Mouse (Mus musculus) forebrain, embryonic 11.5 days (tissue): ENCODE data around the gene Man1b1. TPM values are rescaled to one million over a fixed set of nuclear protein-coding genes. Genes with fewer than 3 reads are reported as not detected.

ENCODE experiments used
- ATAC-seq: fragments of 200-750 bp; cut with Nextera tagmentation; replicated peaks from 2 replicates; pipeline ENCODE4 v1.8.0; 2017; ENCODE audit warnings: moderate TSS enrichment; ENCODE audit not compliant: low FRiP score
- DNase-seq: peaks from one replicate; pipeline ENCODE4 v3.0.0-alpha.2; 2017; ENCODE audit warnings: low spot score
- H3K27ac ChIP-seq: fragments of 300-500 bp; sonication (generic); 2 replicates; pipeline ENCODE4 v1.5.1; 2014; ENCODE audit warnings: low read depth, low read length
- H3K27me3 ChIP-seq: fragments of 300-500 bp; sonication (generic); 2 replicates; pipeline ENCODE4 v1.6.1; 2014; ENCODE audit warnings: mild to moderate bottlenecking, low read length, mixed read lengths; ENCODE audit not compliant: control insufficient read depth, insufficient read depth
- H3K36me3 ChIP-seq: fragments of 300-500 bp; sonication (generic); 2 replicates; pipeline ENCODE4 v1.6.1; 2014; ENCODE audit warnings: mild to moderate bottlenecking, low read length, moderate library complexity, mixed read lengths; ENCODE audit not compliant: control insufficient read depth, insufficient read depth
- H3K4me1 ChIP-seq: fragments of 300-500 bp; sonication (generic); replicated peaks from 2 replicates; pipeline ENCODE4 v1.6.1; 2014; ENCODE audit warnings: low read length, mixed read lengths; ENCODE audit not compliant: control insufficient read depth, insufficient read depth
- H3K4me2 ChIP-seq: fragments of 300-500 bp; sonication (generic); 2 replicates; pipeline ENCODE4 v1.6.1; 2014; ENCODE audit warnings: low read depth, mild to moderate bottlenecking, low read length, moderate library complexity, mixed read lengths; ENCODE audit not compliant: severe bottlenecking
- H3K4me3 ChIP-seq: fragments of 300-500 bp; sonication (generic); 2 replicates; pipeline ENCODE4 v1.5.1; 2014; ENCODE audit warnings: low read depth, low read length
- H3K9ac ChIP-seq: fragments of 300-500 bp; sonication (generic); 2 replicates; pipeline ENCODE4 v1.6.1; 2014; ENCODE audit warnings: low read length
- H3K9me3 ChIP-seq: fragments of 300-500 bp; sonication (generic); 2 replicates; pipeline ENCODE4 v1.6.1; 2016; ENCODE audit warnings: low read length, mixed read lengths; ENCODE audit not compliant: control insufficient read depth
- WGBS: fragments of 180-500 bp; shearing (Covaris S2); extraction: QIAGEN DNeasy Blood & Tissue Kit; methylation state at CpG from one replicate; pipeline ENCODE4 v1.1.7; 2014; 5-methylcytosine and 5-hydroxymethylcytosine counted together
- polyA plus RNA-seq: library from polyadenylated mRNA; unstranded; fragments of >200 nt; fragmentation: Nextera tagmentation; extraction: Ambion mirVana; gene quantifications from 2 replicates; pipeline ENCODE4 v1.2.1, GENCODE M21; 2014

Gene Man1b1
- polyA plus RNA-seq, 1 experiment from 2014 or later, result 77.8 TPM

DNA sequence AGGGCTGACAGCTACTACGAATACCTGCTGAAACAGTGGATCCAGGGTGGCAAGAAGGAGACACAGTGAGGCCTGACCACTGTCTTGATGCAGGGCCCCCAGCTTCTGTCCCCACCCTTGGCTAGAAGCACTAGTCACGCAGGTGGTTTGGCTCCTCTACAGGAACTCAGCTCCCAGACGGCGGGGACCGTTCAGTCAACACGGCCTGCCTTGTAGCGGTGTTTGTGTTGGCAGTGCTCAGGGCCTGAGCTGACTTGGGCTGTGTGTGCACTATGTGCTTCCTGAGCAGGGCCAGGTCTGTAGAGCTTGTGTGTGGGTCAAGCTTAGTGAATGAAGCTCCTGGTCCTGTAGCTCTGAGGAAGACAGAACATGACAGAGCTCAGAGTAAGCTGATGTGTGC is 16.0 kb downstream of the Man1b1 start:
- Histone ChIP-seq H3K9me3 (no peaks in the 10 kb centered on the region), H3K36me3 (peaks cover 26% of the 10 kb centered on the region), H3K9ac (no peak overlapping the region), H3K27me3 (no peaks in the 10 kb centered on the region), H3K4me3 (no peak overlapping the region), H3K4me2 (no peak overlapping the region), H3K4me1 (no peaks in the 10 kb centered on the region), H3K27ac (no peak overlapping the region)
- DNase-seq (no peak), ATAC-seq (no peak)
- 93% methylated on average over 7 of the region's 7 CpGs for WGBS

DNA sequence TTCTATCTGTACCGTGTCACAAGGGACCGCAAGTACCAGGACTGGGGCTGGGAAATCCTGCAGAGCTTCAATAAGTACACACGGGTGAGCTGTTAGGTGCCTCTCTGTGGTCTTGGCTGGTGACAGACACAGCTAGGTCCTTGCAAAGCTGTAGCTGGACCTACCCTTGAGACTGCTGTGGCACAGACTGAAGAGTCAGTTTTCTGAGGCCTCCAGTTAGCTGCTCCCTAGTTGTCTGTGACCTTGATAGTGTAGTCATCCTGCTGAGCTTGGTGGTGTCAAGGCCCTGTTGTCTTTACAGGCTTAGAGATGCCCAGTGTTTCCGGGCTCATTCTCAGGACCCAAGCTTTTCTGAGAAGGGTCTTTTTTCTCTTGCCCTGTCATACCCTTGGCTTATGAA is 17.4 kb downstream of the Man1b1 start:
- H3K9ac ChIP-seq, result no peak overlapping the region
- DNase-seq (no peak), ATAC-seq (no peak)
- no peak overlapping the region for H3K4me2 ChIP-seq
- H3K27me3 ChIP-seq, result no peaks in the 10 kb centered on the region
- no peaks in the 10 kb centered on the region for H3K9me3 ChIP-seq
- no peak overlapping the region for H3K4me3 ChIP-seq
- 88% methylated on average over 4 of the region's 4 CpGs for WGBS
- no peaks in the 10 kb centered on the region for H3K4me1 ChIP-seq
- no peak overlapping the region for H3K27ac ChIP-seq
- H3K36me3 ChIP-seq, result peaks cover 19% of the 10 kb centered on the region

DNA sequence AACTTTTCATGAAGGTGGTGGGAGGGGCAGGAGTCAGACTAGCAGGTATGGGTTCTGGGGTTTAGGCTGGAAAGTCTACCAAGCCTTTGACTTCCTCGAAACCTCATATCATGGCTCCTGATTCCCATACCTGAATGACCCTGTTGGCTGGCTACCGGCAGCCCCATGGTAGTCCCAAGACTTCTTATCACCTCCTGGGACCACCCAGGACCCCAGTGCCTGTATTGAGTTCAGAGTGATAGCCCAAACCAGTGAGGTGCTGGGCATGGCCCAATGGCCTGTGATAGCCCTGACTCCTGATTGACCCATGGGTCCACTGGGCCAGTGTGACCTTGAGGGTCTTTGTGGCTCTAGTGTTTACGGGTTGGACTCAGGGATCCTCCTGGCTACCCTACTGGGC is 18.6 kb downstream of the Man1b1 start:
- WGBS, result 97% methylated on average over 3 of the region's 3 CpGs
- H3K4me3 ChIP-seq, result no peak overlapping the region
- peaks cover 14% of the 10 kb centered on the region for H3K36me3 ChIP-seq
- no peak overlapping the region for H3K9ac ChIP-seq
- H3K4me2 ChIP-seq, result no peak overlapping the region
- H3K9me3 ChIP-seq, result no peaks in the 10 kb centered on the region
- no peak overlapping the region for H3K27ac ChIP-seq
- DNase-seq (no peak), ATAC-seq (no peak)
- no peaks in the 10 kb centered on the region for H3K27me3 ChIP-seq
- peaks cover 4% of the 10 kb centered on the region; the same call in 1 of the 2 replicates for H3K4me1 ChIP-seq

DNA sequence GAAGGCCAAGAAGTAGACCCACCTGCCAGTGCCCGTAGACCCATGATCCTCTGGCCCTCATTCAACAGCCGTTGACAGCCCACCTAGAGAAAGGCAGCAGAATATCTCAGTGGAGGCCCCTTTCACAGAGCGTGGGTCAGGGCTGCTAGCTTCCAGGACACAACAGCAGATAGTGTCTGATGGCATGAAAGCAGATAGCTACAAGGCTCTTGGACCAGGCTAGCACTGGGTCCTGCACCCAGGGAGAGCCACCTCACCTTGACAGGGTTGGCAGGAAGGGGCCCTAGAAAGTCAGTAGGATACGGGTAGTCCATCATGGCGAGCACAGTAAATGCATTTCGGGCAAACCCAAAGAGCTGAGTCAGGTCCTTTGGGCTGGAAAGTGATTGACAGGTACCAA is 22.1 kb downstream of the Man1b1 start:
- H3K4me3 ChIP-seq, result no peak overlapping the region
- DNase-seq (no peak), ATAC-seq (no peak)
- no peak overlapping the region for H3K27ac ChIP-seq
- H3K4me1 ChIP-seq, result peaks cover 10% of the 10 kb centered on the region
- no peak overlapping the region for H3K4me2 ChIP-seq
- H3K36me3 ChIP-seq, result peaks cover 4% of the 10 kb centered on the region
- no peaks in the 10 kb centered on the region for H3K9me3 ChIP-seq
- H3K9ac ChIP-seq, result no peak overlapping the region
- 91% methylated on average over 6 of the region's 6 CpGs for WGBS
- H3K27me3 ChIP-seq, result no peaks in the 10 kb centered on the region

GRCm38 (mm10) chr2:25355419-25356066 is 23.4 kb downstream of the Man1b1 start:
- peak overlapping the region; percentile 74 for H3K9ac ChIP-seq
- no peaks in the 10 kb centered on the region for H3K27me3 ChIP-seq
- 41% methylated on average over 18 of the region's 18 CpGs for WGBS
- no peaks in the 10 kb centered on the region; the same call in none of the 2 replicates for H3K36me3 ChIP-seq
- no peak overlapping the region for H3K27ac ChIP-seq
- DNase-seq (no peak), ATAC-seq (no peak; the same call in 1 of the 2 replicates)
- peak overlapping the region; percentile 73 for H3K4me2 ChIP-seq
- peak overlapping the region; percentile 48 for H3K4me3 ChIP-seq
- H3K4me1 ChIP-seq, result peaks cover 10% of the 10 kb centered on the region
- H3K9me3 ChIP-seq, result no peaks in the 10 kb centered on the region

GRCm38 (mm10) chr2:25356208-25357079 is 24.3 kb downstream of the Man1b1 start, which contains the start of gene Dpp7:
TSS of gene Dpp7 (minus strand) at chr2:25356359.
- peak within 1 kb of the TSS; percentile 73 for H3K4me2 ChIP-seq
- no peaks in the 10 kb centered on the region; the same call in none of the 2 replicates for H3K36me3 ChIP-seq
- H3K27me3 ChIP-seq, result no peaks in the 10 kb centered on the region
- WGBS, result 8% methylated on average over 13 of the region's 13 CpGs
- no peak within 1 kb of the TSS for H3K27ac ChIP-seq
- ATAC-seq, result peak; percentile 78
- H3K4me1 ChIP-seq, result peaks cover 10% of the 10 kb centered on the region
- H3K9me3 ChIP-seq, result no peaks in the 10 kb centered on the region
- peak within 1 kb of the TSS; percentile 48 for H3K4me3 ChIP-seq
- DNase-seq, result peak; percentile 91
- H3K9ac ChIP-seq, result peak within 1 kb of the TSS; percentile 74

- DNase-seq (no peak), ATAC-seq (no peak)
- 85% methylated on average over 4 of the region's 4 CpGs for WGBS
These were observed 27.7 kb downstream of the Man1b1 start for GRCm38 (mm10) chr2:25359848-25360247.

GRCm38 (mm10) chr2:25363478-25364178 is 31.5 kb downstream of the Man1b1 start:
- H3K36me3 ChIP-seq, result no peaks in the 10 kb centered on the region
- no peak overlapping the region for H3K27ac ChIP-seq
- 71% methylated on average over 13 of the region's 13 CpGs for WGBS
- no peak overlapping the region for H3K4me3 ChIP-seq
- no peaks in the 10 kb centered on the region for H3K9me3 ChIP-seq
- no peak overlapping the region for H3K4me2 ChIP-seq
- H3K4me1 ChIP-seq, result 0 out of 2 replicates have a peak, but pooled peaks cover 5% of the 10 kb centered on the region
- peaks cover 18% of the 10 kb centered on the region for H3K27me3 ChIP-seq
- no peak for ATAC-seq
- DNase-seq, result no peak
- no peak overlapping the region for H3K9ac ChIP-seq

More at GRCm38 (mm10) chr2:25359848-25360247, 27.7 kb downstream of the Man1b1 start:
- Histone ChIP-seq H3K36me3 (no peaks in the 10 kb centered on the region), H3K9me3 (no peaks in the 10 kb centered on the region), H3K27ac (no peak overlapping the region), H3K4me2 (no peak overlapping the region), H3K27me3 (peaks cover 10% of the 10 kb centered on the region), H3K9ac (no peak overlapping the region), H3K4me1 (peaks cover 11% of the 10 kb centered on the region), H3K4me3 (no peak overlapping the region)
